Mouse (Mus musculus) liver, adult 2 months (tissue): Measurements from ENCODE around the gene Tead2. TPM values are rescaled to one million over a fixed set of nuclear protein-coding genes. Genes with fewer than 3 reads are reported as not detected.
A peak's percentile ranks its signal among the peaks of the same experiment; 100 is the strongest.

Experiments used
- DNase-seq: peaks from one replicate; pipeline ENCODE4 v3.0.0-alpha.2; 2011; ENCODE audit warnings: low read depth, low spot score; ENCODE audit errors: extremely low read depth
- H3K27ac ChIP-seq: fragments of 200-500 bp; replicated peaks from 2 replicates; pipeline ENCODE4 v1.5.1; 2012; ENCODE audit warnings: low read depth, mild to moderate bottlenecking, control low read depth, inconsistent platforms, low read length; ENCODE audit not compliant: insufficient read depth
- H3K27me3 ChIP-seq: fragments of 200-500 bp; 2 replicates; pipeline ENCODE4 v1.6.1; 2012; ENCODE audit warnings: mild to moderate bottlenecking, moderate library complexity, low read length, inconsistent platforms; ENCODE audit not compliant: control insufficient read depth, insufficient read depth
- H3K36me3 ChIP-seq: fragments of 200-500 bp; 2 replicates; pipeline ENCODE4 v1.6.1; 2012; ENCODE audit warnings: low read length, inconsistent platforms; ENCODE audit not compliant: control insufficient read depth, insufficient read depth
- H3K4me1 ChIP-seq: fragments of 200-500 bp; 2 replicates; pipeline ENCODE4 v1.6.1; 2011; ENCODE audit warnings: low read length; ENCODE audit not compliant: control insufficient read depth, insufficient read depth
- H3K4me3 ChIP-seq: fragments of 200-500 bp; 2 replicates; pipeline ENCODE4 v1.5.1; 2011; ENCODE audit warnings: low read depth, mild to moderate bottlenecking, control low read depth, low read length, moderate library complexity; ENCODE audit not compliant: insufficient read depth
- H3K79me2 ChIP-seq: fragments of 200-500 bp; 2 replicates; pipeline ENCODE4 v1.6.1; 2012; ENCODE audit warnings: inconsistent platforms, mild to moderate bottlenecking, low read length, moderate library complexity; ENCODE audit not compliant: control insufficient read depth, insufficient read depth
- H3K9ac ChIP-seq: fragments of 200-500 bp; 2 replicates; pipeline ENCODE4 v1.6.1; 2012; ENCODE audit warnings: low read depth, mild to moderate bottlenecking, control low read depth, inconsistent platforms, low read length
- CTCF ChIP-seq: fragments of 200-500 bp; IDR thresholded peaks from 2 replicates; pipeline ENCODE4 v1.5.1; 2011; ENCODE audit warnings: low read depth, low read length, control low read depth
- POLR2A ChIP-seq: fragments of 200-500 bp; IDR thresholded peaks from 2 replicates; pipeline ENCODE4 v1.6.1; 2011; ENCODE audit warnings: low read length, control low read depth; ENCODE audit not compliant: insufficient read depth; ENCODE audit errors: extremely low read depth
- WGBS: fragments of 180-500 bp; shearing (Covaris S2); methylation state at CpG from one replicate; pipeline ENCODE4 v1.1.7; 2018; 5-methylcytosine and 5-hydroxymethylcytosine counted together
- polyA plus RNA-seq: library from polyadenylated mRNA; depleted of rRNA; stranded (reverse); fragments of >200 nt; gene quantifications from 2 replicates; pipeline ENCODE4 v1.2.3, GENCODE M21; 2012
- total RNA-seq: library from RNA; depleted of rRNA; stranded (reverse); fragments of >200 nt; gene quantifications from 2 replicates; pipeline ENCODE4 v1.2.3, GENCODE M21; 2014

Tead2 gene
- total and polyA plus RNA-seq, 2 experiments, result 1.5 to 2.9 TPM

DNA sequence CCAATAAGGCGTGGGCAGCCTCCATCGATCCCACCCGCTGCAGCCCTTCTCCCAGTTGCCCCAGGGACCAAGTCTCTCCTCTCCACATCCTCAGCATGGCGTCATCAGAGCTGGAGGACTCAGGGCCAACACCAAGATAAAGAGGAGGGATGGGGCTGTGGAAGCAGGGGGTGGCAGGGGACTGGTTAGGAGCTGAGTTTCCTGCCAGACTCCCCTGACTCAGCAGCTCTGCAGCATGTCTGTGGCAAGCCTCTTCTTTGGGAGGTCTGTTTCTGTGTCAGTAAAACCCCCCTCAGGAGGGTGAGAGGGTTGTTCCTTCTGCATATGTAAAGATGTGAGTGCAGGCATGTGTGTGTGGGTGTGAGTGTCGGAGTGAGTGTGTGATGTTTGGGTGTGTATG is 18.6 kb upstream of the Tead2 start:
- H3K4me3 ChIP-seq, result no peak overlapping the region
- H3K27me3 ChIP-seq, result no peaks in the 10 kb centered on the region
- 73% methylated on average over 5 of the region's 5 CpGs for WGBS
- DNase-seq, result no peak
- no peak overlapping the region for H3K9ac ChIP-seq
- no peak for TF ChIP-seq CTCF
- no peak for TF ChIP-seq POLR2A
- no peak overlapping the region for H3K27ac ChIP-seq
- H3K4me1 ChIP-seq, result no peaks in the 10 kb centered on the region
- no peaks in the 10 kb centered on the region for H3K79me2 ChIP-seq
- no peaks in the 10 kb centered on the region for H3K36me3 ChIP-seq

DNA sequence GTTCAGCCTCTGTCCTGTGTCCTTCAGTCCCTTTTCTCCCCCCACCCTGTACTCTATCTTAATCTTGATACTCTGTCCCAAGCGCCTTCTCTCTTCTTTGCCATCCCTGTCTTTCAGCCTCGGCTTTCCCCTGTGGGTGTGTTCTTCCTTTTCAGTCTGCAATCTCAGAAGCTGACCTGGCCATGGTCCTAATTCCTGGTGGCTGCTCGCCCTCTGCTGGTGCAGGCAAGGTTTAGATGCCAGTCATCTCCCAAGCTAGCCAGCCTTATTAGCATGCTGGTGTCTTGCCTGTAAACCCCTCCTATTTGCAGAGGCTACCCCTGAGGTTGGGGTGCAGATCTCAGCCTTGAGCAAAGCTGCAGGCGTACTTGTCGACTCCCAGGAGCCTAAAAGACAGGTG is 17.1 kb upstream of the Tead2 start:
- H3K9ac ChIP-seq, result no peak overlapping the region
- peak; percentile 52 for DNase-seq

DNA sequence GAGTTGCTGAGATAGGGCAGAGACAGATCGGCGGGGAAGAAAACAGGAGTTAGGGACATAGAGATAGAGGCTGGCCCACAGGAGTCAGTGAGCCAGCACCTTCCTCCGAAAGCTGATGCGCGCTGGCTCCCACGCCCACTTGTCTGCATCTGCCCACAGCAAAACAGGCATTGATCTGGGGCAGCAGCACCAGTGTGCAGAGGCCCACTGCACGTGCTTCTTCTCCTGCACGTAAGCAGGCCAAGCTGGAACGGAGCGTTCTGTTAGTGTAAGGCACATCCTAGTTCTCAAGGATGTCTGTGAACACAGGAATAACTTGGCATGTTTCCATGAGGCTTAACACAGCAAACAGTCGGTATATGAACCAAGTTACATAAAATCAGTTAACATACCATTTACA is 16.6 kb upstream of the Tead2 start:
- Histone ChIP-seq H3K9ac (no peak overlapping the region), H3K27me3 (no peaks in the 10 kb centered on the region)
- TF ChIP-seq CTCF (no peak), POLR2A (no peak)

More for the DNA sequence above, 17.1 kb upstream of the Tead2 start:
- Histone ChIP-seq H3K79me2 (no peaks in the 10 kb centered on the region), H3K27me3 (no peaks in the 10 kb centered on the region), H3K4me1 (no peaks in the 10 kb centered on the region), H3K36me3 (no peaks in the 10 kb centered on the region), H3K4me3 (no peak overlapping the region), H3K27ac (no peak overlapping the region)
- TF ChIP-seq CTCF (peak; percentile 95), POLR2A (no peak)
- WGBS, result 11% methylated on average over 5 of the region's 5 CpGs

DNA sequence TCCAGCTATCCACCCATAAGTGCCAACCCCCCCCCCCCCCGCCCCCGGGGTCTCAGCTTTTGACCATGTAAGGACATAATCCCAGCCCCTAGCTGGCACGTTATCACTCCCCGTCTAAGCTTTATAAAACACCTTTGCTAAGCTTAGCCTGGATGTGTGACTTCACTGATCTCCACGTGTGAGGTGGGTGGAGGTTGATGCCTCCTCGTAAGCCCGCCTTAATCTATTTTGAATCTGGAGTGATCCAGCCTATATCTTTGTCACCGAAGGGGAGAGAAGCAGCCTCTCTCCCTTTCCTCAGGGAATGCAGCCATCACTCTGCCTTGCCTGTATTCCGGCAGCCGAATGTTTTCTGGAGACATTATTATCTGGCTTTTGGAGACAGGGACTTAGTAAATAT is 12.9 kb upstream of the Tead2 start:
- Histone ChIP-seq H3K4me3 (no peak overlapping the region), H3K36me3 (no peaks in the 10 kb centered on the region), H3K27ac (no peak overlapping the region), H3K27me3 (no peaks in the 10 kb centered on the region), H3K79me2 (no peaks in the 10 kb centered on the region), H3K4me1 (no peaks in the 10 kb centered on the region), H3K9ac (no peak overlapping the region)
- 65% methylated on average over 10 of the region's 10 CpGs for WGBS
- no peak for DNase-seq
- TF ChIP-seq POLR2A (no peak), CTCF (no peak)

More for the DNA sequence above, 16.6 kb upstream of the Tead2 start:
- no peak overlapping the region for H3K4me3 ChIP-seq
- H3K79me2 ChIP-seq, result no peaks in the 10 kb centered on the region
- H3K36me3 ChIP-seq, result no peaks in the 10 kb centered on the region
- H3K4me1 ChIP-seq, result no peaks in the 10 kb centered on the region
- 80% methylated on average over 11 of the region's 11 CpGs for WGBS
- no peak overlapping the region for H3K27ac ChIP-seq
- DNase-seq, result no peak

DNA sequence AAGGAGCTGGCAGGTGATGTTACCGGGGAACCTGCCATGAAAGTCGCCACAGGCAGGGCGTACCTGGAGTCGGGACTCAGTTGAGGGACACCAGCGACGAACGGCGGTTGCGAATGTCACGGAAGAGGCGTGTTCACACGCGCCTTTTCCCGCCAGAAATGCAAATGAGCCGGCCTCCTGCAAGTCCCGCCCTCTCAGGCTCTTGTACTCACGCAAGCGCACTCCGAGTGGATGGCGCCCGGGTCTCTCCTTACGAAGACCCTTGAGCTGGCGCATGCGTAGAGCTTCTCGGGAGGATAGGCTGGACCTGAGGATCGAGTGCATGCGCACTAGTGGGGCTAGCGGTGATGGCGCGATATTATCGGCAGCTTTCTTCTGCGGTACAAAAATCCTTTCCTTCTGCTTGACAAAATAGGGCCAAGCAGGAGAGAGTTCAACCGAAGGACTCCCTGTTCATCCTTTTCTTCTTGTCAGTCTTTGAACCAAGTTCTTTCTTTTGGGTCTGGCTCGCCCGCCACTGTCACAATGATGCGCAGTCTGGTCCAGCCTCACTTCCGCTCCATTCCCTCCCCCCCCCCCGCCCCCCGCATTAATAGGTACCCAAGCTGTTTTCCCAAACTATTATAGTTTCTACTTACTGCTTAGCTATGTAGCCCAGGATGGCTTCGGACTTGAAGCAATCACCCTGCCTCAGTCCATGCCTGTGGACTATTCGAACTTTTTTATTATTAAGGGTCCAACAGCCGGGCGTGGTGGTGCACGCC is 11.0 kb upstream of the Tead2 start, which contains the start of gene Ccdc155:
TSS of gene Ccdc155 (minus strand) at position 513 of the 764 bp plus-strand sequence.
- Histone ChIP-seq H3K36me3 (no peaks in the 10 kb centered on the region), H3K4me3 (peak within 1 kb of the TSS; percentile 22; the same call in 1 of the 2 replicates), H3K27me3 (no peaks in the 10 kb centered on the region), H3K9ac (no peak within 1 kb of the TSS), H3K27ac (no peak within 1 kb of the TSS), H3K79me2 (no peaks in the 10 kb centered on the region), H3K4me1 (no peaks in the 10 kb centered on the region)
- WGBS, result 10% methylated on average over 44 of the region's 44 CpGs
- DNase-seq, result peak; percentile 61
- TF ChIP-seq POLR2A (no peak), CTCF (no peak)

DNA sequence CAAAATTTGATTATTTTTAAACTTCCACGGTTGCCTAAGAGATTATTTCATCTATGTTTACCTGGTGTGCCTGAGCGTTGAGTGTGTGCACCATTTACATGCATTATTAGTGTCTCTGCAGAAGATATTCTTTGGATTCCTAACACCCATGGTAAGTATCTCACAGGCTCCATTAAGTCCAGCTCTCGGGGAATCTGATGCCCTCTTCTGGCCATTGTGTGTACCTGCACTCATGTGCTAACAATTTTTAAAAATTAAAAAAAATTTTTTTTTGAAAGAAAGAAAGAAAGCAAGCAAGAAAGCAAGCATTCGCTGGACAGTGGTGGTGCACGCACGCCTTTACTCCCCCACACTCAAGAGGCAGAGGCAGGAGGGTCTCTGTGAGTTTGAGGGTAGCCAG is 7.3 kb upstream of the Tead2 start:
- no peaks in the 10 kb centered on the region for H3K79me2 ChIP-seq
- no peaks in the 10 kb centered on the region for H3K36me3 ChIP-seq
- no peak for DNase-seq
- no peak overlapping the region for H3K27ac ChIP-seq
- WGBS, result 86% methylated on average over 6 of the region's 6 CpGs
- TF ChIP-seq POLR2A, result no peak
- TF ChIP-seq CTCF, result no peak
- no peak overlapping the region for H3K4me3 ChIP-seq
- H3K4me1 ChIP-seq, result no peaks in the 10 kb centered on the region
- peaks cover 3% of the 10 kb centered on the region; the same call in 1 of the 2 replicates for H3K27me3 ChIP-seq
- H3K9ac ChIP-seq, result no peak overlapping the region
